Mouse (Mus musculus) forebrain, embryonic 11.5 days (tissue): ENCODE results near the gene Svs6. TPM values are rescaled to one million over a fixed set of nuclear protein-coding genes. Genes with fewer than 3 reads are reported as not detected.

Experiments
- ATAC-seq: fragments of 200-750 bp; cut with Nextera tagmentation; replicated peaks from 2 replicates; pipeline ENCODE4 v1.8.0; 2017; ENCODE audit warnings: moderate TSS enrichment; ENCODE audit not compliant: low FRiP score
- DNase-seq: peaks from one replicate; pipeline ENCODE4 v3.0.0-alpha.2; 2017; ENCODE audit warnings: low spot score
- H3K27ac ChIP-seq: fragments of 300-500 bp; sonication (generic); 2 replicates; pipeline ENCODE4 v1.5.1; 2014; ENCODE audit warnings: low read depth, low read length
- H3K27me3 ChIP-seq: fragments of 300-500 bp; sonication (generic); 2 replicates; pipeline ENCODE4 v1.6.1; 2014; ENCODE audit warnings: mild to moderate bottlenecking, low read length, mixed read lengths; ENCODE audit not compliant: control insufficient read depth, insufficient read depth
- H3K36me3 ChIP-seq: fragments of 300-500 bp; sonication (generic); 2 replicates; pipeline ENCODE4 v1.6.1; 2014; ENCODE audit warnings: mild to moderate bottlenecking, low read length, moderate library complexity, mixed read lengths; ENCODE audit not compliant: control insufficient read depth, insufficient read depth
- H3K4me1 ChIP-seq: fragments of 300-500 bp; sonication (generic); replicated peaks from 2 replicates; pipeline ENCODE4 v1.6.1; 2014; ENCODE audit warnings: low read length, mixed read lengths; ENCODE audit not compliant: control insufficient read depth, insufficient read depth
- H3K4me2 ChIP-seq: fragments of 300-500 bp; sonication (generic); 2 replicates; pipeline ENCODE4 v1.6.1; 2014; ENCODE audit warnings: low read depth, mild to moderate bottlenecking, low read length, moderate library complexity, mixed read lengths; ENCODE audit not compliant: severe bottlenecking
- H3K4me3 ChIP-seq: fragments of 300-500 bp; sonication (generic); 2 replicates; pipeline ENCODE4 v1.5.1; 2014; ENCODE audit warnings: low read depth, low read length
- H3K9ac ChIP-seq: fragments of 300-500 bp; sonication (generic); 2 replicates; pipeline ENCODE4 v1.6.1; 2014; ENCODE audit warnings: low read length
- H3K9me3 ChIP-seq: fragments of 300-500 bp; sonication (generic); 2 replicates; pipeline ENCODE4 v1.6.1; 2016; ENCODE audit warnings: low read length, mixed read lengths; ENCODE audit not compliant: control insufficient read depth
- WGBS: fragments of 180-500 bp; shearing (Covaris S2); extraction: QIAGEN DNeasy Blood & Tissue Kit; methylation state at CpG from one replicate; pipeline ENCODE4 v1.1.7; 2014; 5-methylcytosine and 5-hydroxymethylcytosine counted together
- microRNA-seq: library from miRNA; unstranded; fragments of <30 nt; microRNA quantifications from one replicate; pipeline ENCODE4, GENCODE M21; 2016; ENCODE audit not compliant: insufficient number of aligned reads
- polyA plus RNA-seq: library from polyadenylated mRNA; unstranded; fragments of >200 nt; fragmentation: Nextera tagmentation; extraction: Ambion mirVana; gene quantifications from 2 replicates; pipeline ENCODE4 v1.2.1, GENCODE M21; 2014

Gene Svs6
- polyA plus RNA-seq, 1 experiment from 2014 or later = not detected

GRCm38 (mm10) chr2:164366947-164367346, 50.4 kb downstream of the Svs6 start:
- Histone ChIP-seq H3K27me3 (no peaks in the 10 kb centered on the region), H3K4me1 (no peaks in the 10 kb centered on the region), H3K4me3 (no peak overlapping the region), H3K36me3 (no peaks in the 10 kb centered on the region), H3K4me2 (no peak overlapping the region), H3K27ac (no peak overlapping the region), H3K9me3 (no peaks in the 10 kb centered on the region), H3K9ac (no peak overlapping the region)
- no peak for ATAC-seq
- WGBS = 74% methylated on average over 3 of the region's 3 CpGs
- DNase-seq = no peak

Small RNA genes lying within 50 kb of the gene (microRNA-seq; reads per million reads assigned to microRNA genes)
- gene Mir7678 = not detected

Other genes with a start within 250 kb of the Svs6 start
- 39.9 and 40.1 TPM in 2 replicates for gene Stk4, start 246.4 kb upstream of the Svs6 start, polyA plus RNA-seq
- 52.7 and 54.9 TPM in 2 replicates for gene Tomm34, start 245.6 kb upstream of the Svs6 start, polyA plus RNA-seq
- gene Kcns1, start 145.6 kb upstream of the Svs6 start, polyA plus RNA-seq = not detected in 2 replicates
- gene Wfdc5, start 134.0 kb upstream of the Svs6 start, polyA plus RNA-seq = not detected in 2 replicates
- gene Wfdc12, start 126.1 kb upstream of the Svs6 start, polyA plus RNA-seq = not detected in 2 replicates
- gene Wfdc15a, start 116.6 kb upstream of the Svs6 start, polyA plus RNA-seq = not detected in 2 replicates
- gene Wfdc15b, start 95.1 kb upstream of the Svs6 start, polyA plus RNA-seq = not detected in 2 replicates
- not detected in 2 replicates for gene Svs2, start 78.3 kb upstream of the Svs6 start, polyA plus RNA-seq
- gene Svs3b, start 60.1 kb upstream of the Svs6 start, polyA plus RNA-seq = not detected in 2 replicates
- not detected in 2 replicates for gene Svs4, start 38.3 kb upstream of the Svs6 start, polyA plus RNA-seq
- not detected in 2 replicates for gene Svs3a, start 27.5 kb upstream of the Svs6 start, polyA plus RNA-seq
- not detected in 2 replicates for gene Svs5, start 16.0 kb downstream of the Svs6 start, polyA plus RNA-seq
- 0.31 and 0.32 TPM in 2 replicates for gene Slpi, start 72.3 kb downstream of the Svs6 start, polyA plus RNA-seq
- gene Rbpjl, start 86.4 kb downstream of the Svs6 start, polyA plus RNA-seq = not detected in 2 replicates
- gene Matn4, start 88.4 kb downstream of the Svs6 start, polyA plus RNA-seq = not detected in 2 replicates
- 15.3 and 15.9 TPM in 2 replicates for gene Sdc4, start 127.1 kb downstream of the Svs6 start, polyA plus RNA-seq
- 63.4 and 71.2 TPM in 2 replicates for gene Sys1, start 140.2 kb downstream of the Svs6 start, polyA plus RNA-seq
- gene Gm20458, start 144.2 kb downstream of the Svs6 start, polyA plus RNA-seq = 3.2 and 7.3 TPM in 2 replicates
- gene Trp53tg5, start 157.0 kb downstream of the Svs6 start, polyA plus RNA-seq = not detected in 2 replicates
- 3.4 and 3.6 TPM in 2 replicates for gene Dbndd2, start 169.4 kb downstream of the Svs6 start, polyA plus RNA-seq
- gene Pigt, start 180.8 kb downstream of the Svs6 start, polyA plus RNA-seq = 51.3 and 60.3 TPM in 2 replicates
- 35.1 and 44.4 TPM in 2 replicates for gene Wfdc2, start 245.7 kb downstream of the Svs6 start, polyA plus RNA-seq